Mouse (Mus musculus) layer of hippocampus, postnatal 14 days (tissue): ENCODE results near the gene Psmd12. TPM values are rescaled to one million over a fixed set of nuclear protein-coding genes. Genes with fewer than 3 reads are reported as not detected.

Source experiments
- DNase-seq, 2 experiments: peaks; one replicate each; pipeline ENCODE4 v3.0.0; 2021 to 2022; ENCODE audit warnings: low spot score in 2 of 2, mixed read lengths in 1 of 2
- long read RNA-seq, 2 experiments: library from polyadenylated mRNA; stranded (forward); transcript quantifications; one replicate each; pipeline ENCODE4 v2.0.0; 2021
- total RNA-seq, 2 experiments: library from RNA; stranded (reverse); gene quantifications; 2 replicates each; pipeline ENCODE4 v1.2.3; 2021

Gene Psmd12
- total RNA-seq, result 10 to 100 TPM; 70.5 to 72.9 TPM
- long read RNA-seq, experiment 1, transcript Psmd12-201 (11 exons, 1,904 nt), result major isoform, 137 of 142 reads
- long read RNA-seq, experiment 1, partial matches to known transcripts, result 0 of 142 reads
- long read RNA-seq, experiment 1, other reads (novel, unspliced or antisense), result 5 of 142 reads
- long read RNA-seq, experiment 2, transcript Psmd12-201 (11 exons, 1,904 nt), result major isoform, 195 of 212 reads
- long read RNA-seq, experiment 2, partial matches to known transcripts, result 5 of 212 reads
- long read RNA-seq, experiment 2, other reads (novel, unspliced or antisense), result 12 of 212 reads

DNA sequence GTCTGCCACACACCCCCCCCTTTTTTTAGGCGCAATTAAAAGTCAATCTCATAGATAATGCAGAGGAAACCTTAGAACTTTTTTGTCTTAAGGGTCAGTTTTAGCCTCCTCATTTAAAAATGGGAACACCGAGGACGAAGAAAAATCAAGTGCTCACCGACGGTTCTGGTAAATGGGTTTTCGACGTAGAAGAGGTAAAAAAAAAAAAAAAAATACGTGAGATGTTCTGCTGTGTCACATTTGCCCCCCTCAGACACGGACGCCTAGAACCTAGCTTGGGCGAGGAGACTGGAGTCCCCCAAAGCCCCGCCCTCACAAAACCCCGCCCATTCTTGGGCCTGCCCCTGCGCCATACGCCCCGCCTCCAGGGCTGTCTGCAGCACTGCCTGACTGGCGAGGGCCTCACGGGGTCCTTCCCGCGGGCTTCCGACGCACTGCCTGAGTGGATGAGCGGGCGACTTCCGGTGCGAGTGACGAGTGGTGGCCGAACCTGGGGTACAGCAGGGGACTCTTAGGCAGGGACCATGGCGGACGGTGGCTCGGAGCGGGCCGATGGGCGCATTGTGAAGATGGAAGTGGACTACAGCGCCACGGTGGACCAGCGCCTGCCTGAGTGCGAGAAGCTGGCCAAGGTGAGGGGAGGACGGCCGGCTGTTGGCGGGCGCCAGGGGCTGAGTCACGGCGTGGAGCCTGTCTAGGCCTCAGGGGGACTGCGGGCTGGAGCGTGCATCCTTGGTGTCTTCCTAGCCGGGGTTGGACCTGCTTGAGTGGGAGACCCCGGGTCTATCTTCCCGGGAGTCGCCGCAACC lies at the start of gene Psmd12:
Gene Psmd12 (plus strand): TSS at position 432 of the 809 bp plus-strand sequence.
- DNase-seq, result peak; percentile 91 to 95

DNA sequence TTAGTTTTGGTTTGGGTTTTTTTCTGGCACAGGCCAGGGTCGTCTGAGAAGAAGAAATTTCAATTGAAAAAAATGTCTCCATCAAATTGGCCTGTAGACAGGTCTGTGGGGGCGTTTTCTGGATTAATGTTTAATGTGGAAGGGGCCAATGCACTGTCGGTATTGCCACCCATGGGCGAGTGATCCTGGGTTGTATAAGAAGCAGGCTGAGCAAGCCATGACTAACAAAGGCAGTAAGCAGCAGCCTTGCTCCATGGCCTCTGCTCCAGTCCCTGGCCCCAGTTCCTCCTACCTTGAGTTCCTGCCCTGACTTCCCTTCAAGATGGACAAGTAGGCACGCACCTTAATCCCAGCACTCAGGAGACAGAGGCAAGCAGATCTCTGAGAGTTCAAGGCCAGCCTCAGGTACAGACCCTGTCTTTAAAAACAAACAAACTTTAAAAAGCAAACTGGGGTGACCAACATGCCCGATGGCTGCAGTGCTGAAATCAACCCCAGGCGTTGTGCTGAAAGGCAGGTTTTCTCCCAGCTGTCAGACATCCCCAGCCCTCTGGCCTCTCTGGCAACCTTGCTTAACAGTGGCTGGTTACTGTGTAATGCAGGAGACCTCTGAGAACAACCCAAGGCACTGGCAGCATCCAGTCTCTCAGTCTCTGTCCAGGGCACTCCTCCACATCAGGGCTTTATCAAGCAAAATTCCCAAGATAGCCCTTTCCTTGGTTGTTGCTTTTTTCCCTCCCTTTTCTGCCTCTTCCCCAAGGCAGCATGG lies 47.9 kb upstream of the Psmd12 start:
- no peak for DNase-seq

DNA sequence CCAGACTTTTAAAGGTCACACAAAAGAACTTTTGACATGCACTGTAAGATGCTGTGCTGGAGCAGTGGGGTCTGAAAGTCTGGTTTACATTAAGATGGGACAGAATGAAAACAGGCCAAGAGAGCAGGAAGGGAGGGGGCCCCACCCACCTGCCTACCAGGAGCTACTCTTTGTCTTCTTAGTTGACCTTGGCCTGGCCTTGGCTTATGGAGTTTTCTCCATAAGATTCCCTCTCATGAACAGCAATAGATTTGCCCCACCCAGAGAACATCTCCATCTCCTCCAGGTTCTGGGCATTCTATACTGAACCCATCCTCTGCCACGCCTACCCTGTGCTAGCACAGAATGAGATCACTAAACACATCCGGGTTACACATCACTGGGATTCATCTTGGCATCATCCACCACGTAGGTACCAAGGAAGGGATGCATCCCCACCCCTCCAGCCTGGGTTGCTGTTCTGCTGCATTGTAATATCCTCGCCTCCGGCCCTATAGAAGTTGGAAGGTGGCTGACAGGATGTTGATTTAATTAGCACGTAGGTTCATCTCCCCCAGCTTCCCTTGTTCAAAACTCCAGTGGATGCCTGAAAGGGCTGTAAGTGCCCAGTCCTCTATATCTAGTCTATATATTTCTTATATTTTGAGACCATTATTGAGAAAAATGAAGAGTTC lies 43.4 kb upstream of the Psmd12 start:
- DNase-seq, result no peak

DNA sequence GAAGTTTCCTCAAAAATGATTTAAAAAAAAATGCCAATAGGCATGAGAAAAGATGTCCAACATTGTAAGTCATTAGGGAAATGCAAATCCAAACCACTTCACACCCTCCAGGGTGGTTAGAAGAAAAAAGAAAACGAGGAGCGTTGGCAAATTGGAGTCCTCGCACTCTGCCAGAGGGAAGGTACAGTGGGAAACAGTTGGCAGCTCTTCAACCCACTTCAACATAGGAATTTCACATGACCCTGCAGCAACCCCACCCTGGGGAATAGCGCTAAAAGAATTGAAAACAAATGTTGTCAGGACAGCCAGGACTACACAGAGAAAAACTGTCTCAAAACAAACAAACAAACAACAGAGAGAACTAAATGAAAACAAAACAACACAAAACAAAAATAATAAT lies 41.6 kb upstream of the Psmd12 start:
- no peak for DNase-seq

DNA sequence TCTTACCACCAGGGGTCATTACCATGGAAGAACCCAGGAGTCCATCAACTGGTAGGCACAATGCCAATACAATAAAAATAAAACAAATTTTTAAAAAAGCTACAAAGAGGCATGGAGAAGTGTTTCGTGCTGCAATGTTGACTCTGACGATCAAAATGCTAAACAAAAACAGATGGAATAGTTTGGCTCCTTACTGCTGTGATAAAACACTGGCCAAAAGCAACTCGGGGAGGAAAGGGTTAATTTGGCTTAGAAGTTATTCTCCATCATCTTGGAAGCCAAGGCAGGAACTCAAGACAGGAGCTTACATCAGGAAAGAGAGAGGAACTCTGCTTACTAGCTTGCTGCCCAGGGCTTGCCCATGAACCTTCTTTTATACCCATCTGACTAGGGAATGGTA lies 41.1 kb upstream of the Psmd12 start:
- no peak for DNase-seq

DNA sequence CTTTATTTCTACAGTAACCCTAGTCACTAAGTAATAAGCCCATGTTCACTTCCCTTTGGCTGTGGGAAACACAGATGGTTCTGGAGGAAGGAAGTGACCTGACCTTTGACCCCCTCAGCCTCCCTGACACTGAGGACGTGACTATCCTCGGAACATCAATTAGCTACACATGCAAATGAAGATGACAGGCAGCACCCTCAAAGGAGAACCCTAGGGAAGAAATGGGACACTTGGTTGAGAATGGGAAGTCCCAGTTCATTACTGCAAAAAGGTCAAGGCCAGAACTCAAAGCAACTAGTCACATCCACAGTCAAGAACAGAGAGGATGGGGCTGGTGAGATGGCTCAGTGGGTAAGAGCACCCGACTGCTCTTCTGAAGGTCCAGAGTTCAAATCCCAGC lies 38.2 kb upstream of the Psmd12 start:
- DNase-seq, result no peak

DNA sequence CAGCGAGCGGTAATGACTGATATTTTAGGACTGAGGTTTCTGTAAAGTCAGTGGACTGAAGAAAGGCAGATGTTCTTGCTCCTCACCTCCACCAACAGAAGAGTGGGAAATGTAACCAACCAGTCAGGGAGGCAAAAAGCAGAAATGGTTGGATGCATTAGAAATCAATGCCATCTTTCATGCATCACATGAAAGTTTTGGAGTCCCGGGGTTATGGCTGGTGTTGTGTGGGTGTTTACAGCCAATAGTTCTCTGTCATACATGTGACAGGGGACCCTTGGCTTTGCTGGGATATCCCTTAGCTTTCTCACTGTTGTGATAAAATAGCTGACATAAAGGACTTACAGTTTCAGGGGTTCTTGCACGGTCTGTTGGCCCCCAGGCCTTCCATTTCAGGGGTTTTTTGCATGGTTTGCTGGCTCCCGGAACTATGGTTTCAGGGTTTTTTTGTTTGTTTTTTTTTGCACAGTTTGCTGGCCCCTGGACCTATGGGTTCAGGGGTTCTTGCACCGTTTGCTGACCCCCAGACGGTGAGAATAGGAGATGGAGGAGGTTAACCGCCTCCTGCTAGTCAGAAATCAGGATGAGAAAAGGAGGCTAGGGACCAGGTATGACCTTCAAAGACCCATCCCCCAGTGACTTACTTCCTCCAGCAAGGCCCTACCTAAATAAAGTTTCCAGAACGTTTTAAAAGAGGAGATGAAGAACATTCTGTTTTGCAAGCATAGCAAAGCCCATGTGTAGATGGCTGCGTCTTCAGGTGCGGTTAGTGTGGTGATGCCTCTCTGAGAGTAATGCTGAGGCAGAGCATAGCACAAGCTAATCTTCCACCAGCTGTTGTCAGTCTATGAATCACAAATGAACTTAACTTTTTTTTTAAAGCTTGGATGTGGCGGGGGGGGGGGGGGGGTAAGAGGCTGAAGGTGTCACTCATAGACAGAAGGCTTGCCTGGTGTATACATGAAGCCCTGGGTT lies 35.9 kb upstream of the Psmd12 start:
- DNase-seq, result no peak

DNA sequence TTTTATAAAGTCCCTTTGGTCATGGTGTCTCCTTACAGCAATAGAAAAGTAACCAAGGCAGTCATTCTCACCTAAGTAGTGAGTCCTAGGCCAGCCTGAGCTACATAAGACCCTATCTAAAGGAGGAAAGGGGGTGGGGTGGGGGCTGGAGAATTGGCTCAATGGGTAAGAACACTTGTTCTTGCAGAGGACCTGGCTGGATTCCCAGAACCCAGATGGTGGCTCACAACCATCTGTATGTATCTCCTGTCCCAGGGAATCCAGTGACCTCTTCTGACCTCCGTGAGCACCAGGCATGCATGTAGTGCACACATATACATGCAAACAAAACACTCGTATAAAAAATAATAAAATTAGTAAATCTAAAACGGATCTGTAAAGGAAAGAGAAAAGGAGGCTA lies 33.6 kb upstream of the Psmd12 start:
- DNase-seq, result peak in 1 of 2 experiments; percentile 25

DNA sequence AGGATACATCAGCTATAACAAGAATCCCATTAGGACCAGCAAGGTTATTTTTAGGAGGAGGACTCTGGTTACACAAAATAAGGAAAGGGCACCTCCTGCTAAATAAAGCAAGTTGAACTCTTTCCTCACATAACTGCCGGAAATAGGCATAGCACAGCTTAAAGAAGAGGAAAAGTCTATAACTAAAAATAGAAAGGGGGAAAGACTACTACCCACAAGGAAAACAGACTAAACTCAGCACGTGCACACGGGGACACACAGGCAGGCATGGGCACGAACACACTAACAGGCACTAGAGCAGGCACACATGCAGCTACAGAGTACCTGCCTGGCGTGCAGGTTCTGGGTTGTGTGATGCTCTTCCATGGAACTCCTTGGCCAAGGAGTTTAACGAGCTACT lies 32.6 kb upstream of the Psmd12 start:
- no peak for DNase-seq

DNA sequence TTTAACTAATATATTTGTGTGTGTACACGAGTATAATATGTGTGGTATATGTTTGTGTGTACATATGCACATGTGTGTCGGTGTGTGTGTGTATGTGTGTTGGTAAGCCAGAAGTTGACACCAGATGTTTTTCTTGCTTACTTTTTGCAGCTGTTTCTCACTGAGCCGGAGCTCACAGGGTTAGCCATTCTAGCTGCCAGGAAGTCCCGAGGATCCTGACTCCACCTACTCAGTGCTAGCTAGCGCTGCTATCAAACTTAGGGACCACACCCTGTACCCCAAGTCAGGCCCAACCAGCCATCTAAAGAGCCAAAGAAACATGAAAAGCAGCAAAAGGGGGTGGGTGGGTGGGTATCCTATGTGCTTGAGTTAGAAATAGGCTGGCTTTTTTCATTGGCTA lies 31.9 kb upstream of the Psmd12 start:
- no peak for DNase-seq

DNA sequence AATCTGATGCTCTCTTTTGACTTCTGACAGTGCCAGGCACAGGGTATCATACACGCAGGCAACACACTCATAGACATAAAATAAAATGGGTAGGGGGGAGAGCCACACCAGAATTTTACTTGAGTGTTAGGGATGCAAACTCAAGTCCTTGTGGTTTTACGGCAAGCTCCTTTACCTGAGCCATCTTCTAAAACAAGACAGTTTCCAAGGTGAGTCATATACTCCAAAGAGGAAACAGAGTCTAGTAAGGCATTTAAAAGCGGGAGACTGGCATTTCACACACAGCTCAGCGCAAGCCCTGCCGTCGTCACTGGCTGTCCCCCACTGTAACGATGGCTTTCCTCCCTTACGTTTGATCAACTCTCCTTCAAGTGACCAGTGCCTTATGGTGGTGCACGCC lies 31.4 kb upstream of the Psmd12 start:
- DNase-seq, result no peak

DNA sequence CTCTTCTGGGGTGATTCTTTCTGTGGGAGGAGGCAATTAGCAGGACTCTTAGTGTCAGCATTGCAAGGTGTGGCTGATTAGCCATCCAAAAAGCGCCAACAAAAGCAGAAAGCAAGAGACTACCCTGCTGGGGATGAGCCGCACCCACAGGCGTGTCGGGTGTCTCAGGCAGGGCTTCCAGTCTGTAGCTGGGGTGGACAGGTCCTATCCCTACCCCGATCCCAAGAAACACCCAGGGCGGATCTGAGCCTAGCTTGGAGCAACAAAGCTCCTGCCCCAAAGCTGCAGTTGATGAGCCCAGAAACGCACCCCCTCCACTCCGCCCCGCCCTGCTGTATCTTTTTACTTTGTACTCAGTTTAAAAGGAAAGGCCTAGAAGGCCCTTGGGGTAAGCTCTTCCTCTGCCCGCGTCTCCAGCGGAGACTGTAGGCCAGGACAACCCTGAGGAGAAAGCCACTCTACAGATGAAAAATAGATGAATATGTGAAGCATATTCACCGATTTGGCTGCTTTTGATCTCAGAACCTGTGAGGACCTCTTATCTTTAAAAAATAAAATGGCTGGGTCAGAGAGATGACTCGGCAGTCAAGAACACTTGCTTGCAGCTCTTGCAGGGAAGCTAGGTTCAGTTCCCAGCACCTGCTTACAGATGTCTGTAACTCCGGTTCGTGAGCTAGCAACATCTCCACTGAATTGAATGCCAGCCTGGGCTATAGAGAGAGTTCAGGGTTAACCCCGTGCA lies 29.9 kb upstream of the Psmd12 start:
- DNase-seq, result no peak

DNA sequence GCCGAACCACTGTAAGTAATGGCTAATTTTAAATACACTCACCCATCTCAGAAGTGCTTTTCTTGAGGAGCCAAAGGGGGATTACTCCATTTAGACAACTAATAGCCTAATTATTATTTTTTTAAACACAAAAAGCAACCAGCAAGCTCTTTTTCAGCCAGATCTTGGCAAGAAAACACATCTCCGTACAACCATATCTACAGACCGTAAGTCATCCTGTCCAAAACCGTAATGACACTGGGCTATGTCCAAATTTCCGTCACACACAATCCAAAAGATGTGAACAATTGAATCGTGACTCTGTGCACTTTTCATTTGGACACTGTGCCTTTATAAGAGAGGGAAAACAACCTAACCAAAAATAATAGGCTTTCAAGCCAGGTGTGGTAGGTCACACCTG lies 29.2 kb upstream of the Psmd12 start:
- DNase-seq, result no peak

DNA sequence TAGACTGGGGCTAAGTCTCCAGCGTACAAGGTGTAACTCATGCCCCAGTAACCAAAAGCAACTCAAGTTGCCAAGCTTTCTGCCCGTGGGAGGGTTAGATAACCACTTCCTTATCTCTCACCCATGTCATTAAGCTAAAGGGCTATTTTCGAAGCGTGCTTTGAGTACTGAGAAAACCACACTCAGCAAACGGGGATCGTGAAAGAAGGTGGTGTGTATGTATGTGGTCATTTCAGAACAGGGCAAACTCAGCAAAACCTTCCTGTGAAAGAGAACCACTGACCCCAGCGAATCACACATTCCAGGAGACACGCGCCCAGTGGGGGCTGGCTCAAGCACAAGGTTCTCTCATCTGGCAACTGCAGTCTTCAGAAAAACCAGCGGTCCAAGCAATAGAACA lies 28.2 kb upstream of the Psmd12 start:
- no peak for DNase-seq

DNA sequence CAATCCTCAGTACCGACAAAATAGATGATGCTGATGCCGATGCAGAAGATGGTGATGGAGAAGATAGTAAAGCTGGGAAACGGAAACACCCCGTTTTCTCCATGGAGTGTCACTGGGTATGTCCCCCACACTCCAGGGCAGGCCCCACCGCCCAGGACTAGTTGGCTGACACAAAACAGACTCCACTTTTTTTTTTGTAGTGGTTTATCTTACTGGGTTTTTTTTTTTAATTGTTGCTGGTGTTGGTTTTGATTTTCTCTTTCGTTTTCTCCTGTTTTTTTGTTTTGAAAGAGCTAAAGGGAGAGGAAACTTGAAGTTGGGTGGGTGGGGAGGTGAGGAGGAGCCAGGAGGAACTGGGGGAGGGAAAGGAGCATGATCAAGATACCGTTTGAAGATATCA lies 27.2 kb upstream of the Psmd12 start:
- DNase-seq, result no peak

DNA sequence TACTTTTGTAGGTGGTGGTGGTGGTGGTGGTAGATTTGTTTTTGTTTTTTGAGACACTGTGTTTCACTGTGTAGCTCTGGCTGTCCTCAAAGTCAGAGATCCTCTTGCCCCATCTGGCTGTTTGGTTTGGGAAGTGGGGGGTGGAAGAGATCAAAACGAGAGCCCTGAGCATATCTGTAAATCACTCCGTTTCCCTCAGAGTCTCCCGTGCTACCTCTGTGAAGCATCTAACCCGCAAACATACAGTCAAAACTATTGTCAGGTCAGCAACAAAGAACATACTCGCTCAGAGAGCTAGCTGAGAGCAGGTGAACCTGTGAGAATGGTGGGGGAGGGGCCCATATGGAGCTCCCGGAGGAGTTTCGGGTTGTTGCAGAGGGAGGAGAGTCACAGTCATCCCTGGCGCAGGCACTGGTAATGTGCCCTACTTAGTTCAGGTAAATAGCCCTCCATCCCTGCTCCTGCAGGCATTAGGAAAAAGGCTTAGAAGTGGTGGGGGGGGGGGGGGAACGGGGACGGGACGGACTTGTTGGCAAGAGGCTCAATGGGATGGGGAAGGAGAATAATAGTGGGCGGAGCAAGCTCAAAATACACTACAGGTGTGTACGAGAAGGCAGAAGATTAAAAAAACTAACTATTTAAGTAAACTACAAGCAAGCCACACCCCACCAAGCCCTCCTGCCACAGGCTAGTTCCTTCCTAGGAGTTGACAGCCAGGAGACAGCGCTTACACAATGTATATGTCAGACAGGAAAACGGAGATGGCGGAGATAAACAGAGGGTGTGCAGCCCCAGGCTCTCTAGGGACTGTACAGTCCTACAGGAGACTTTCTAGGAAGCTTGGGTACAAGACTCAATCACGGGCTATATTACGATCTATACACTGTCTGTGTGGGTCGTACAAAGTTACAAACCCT lies 24.5 kb upstream of the Psmd12 start:
- DNase-seq, result no peak

DNA sequence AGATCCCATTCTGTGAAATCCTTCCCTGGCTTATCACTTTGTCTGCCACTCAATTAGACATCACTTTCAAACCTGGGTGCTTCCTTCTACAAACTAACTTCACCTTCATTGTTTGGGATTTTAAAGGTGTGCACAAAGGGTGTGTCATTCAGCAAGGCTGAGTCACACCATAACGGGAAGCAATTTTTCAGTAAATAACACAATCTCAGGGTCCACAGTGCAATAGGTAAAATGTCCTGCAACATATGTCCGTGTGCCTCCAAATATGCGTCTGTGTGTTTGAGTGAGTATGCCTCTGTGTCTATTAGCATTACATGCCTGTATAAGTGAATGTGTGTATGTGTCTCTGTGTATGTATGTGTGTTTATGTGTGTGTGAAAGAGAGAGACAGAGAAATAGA lies 22.0 kb upstream of the Psmd12 start:
- no peak for DNase-seq

DNA sequence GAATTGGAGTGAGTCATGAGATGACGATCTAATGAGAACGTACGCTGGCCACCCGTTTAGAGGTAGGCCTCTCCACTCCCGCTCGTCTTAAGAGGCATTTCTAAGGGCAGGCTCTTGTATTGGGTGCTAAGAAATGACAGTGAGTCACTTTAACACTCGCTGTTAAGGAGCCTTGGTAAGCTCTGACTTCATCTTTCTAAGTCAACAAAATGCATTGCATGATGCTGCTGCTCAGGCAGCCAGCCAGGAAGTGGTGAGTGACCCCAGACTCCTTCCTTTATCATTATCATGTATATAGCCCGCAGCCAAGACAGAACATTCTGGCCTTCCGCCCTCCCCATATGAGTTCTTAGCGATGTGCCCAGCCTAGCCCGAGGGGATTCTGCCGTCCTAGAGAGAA lies 21.0 kb upstream of the Psmd12 start:
- DNase-seq, result no peak
